Mouse (Mus musculus) thymus, adult 2 months (tissue): Measurements from ENCODE around the gene Aaed1.

Experiments used
- CTCF ChIP-seq: fragments of 200-500 bp; IDR thresholded peaks from 2 replicates; pipeline ENCODE4 v1.5.1; 2012; ENCODE audit warnings: mild to moderate bottlenecking, control low read depth, low read length, moderate library complexity, borderline replicate concordance; ENCODE audit not compliant: control insufficient read depth, poor library complexity, insufficient read depth; ENCODE audit errors: extremely low read depth
- POLR2A ChIP-seq: fragments of 200-500 bp; IDR thresholded peaks from 2 replicates; pipeline ENCODE4 v1.6.1; 2012; ENCODE audit warnings: mild to moderate bottlenecking, low read length, control low read depth, moderate library complexity; ENCODE audit not compliant: control insufficient read depth, poor library complexity, insufficient read depth; ENCODE audit errors: extremely low read depth

DNA sequence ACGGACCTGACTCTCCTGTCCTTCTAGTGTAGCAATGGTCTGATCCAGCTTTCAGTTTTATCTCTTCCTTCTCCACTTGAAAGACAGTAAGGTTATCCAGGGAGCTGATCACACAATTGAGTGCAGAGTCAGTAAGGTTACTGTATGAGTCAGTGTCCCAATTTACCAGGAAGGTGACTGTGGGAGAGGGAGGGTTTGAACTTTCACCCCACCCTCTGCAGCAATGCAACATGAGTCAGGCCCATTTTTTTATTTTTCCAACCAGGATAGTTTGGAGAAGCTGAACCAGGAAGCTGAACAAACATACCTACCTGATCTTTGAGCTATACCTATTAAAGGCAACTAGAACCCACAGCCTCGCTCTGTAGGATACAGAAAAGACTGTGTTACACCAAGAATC lies 37.0 kb upstream of the Aaed1 start:
- TF ChIP-seq POLR2A (no peak), CTCF (no peak)
